Mouse (Mus musculus) 416B (cell line): ENCODE measurements around the gene Tfdp2.
A peak's percentile ranks its signal among the peaks of the same experiment; 100 is the strongest.

Source experiments
- DNase-seq: peaks from one replicate; pipeline ENCODE4 v3.0.0; 2011; ENCODE audit warnings: low read depth

Tfdp2 gene

DNA sequence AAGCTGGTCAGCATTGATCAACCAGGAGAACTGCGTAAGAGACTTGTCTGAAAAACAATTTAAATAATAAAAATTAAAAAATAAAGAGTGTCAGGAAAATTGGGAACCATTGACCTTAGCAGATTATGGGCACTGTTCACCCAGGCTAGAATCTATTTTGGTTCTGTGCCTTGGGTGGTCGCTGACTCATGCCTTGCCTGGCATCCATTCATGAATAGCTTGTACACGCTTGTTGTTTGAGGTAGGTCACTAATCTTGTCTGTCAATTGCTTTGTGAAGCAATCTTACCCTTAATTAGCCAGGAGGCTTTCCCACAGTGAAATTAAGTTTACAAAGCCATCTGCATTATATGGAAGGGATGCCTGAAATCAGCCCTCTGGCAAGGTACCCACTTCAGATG is 112.7 kb downstream of the Tfdp2 start:
- DNase-seq: no peak

- no peak for DNase-seq
Measured at GRCm38 (mm10) chr9:96312074-96312473, 116.0 kb downstream of the Tfdp2 start.

DNA sequence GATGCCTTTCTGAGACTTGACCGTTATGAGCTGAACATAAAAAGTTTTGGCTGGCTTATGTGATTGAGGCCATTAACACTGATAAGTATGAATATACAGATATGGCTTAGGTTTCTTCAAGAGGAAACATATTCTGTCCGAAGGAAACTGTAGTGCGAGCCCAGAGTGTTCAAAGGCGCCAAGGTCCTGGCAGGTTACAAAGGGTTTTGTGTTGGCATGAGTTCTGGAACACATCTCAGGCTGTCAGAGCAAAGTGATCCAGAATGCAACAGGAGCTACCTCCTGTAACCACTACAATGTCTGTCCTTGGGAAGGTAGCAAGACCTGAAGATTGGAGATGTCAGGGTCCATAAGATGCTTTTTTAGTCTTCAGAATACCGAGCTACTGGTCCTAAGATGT is 123.3 kb downstream of the Tfdp2 start:
- no peak for DNase-seq

- DNase-seq: no peak
Measured at GRCm38 (mm10) chr9:96320551-96320980, 124.5 kb downstream of the Tfdp2 start.

- no peak for DNase-seq
Measured at GRCm38 (mm10) chr9:96322411-96323152, 126.5 kb downstream of the Tfdp2 start.

GRCm38 (mm10) chr9:96324502-96324901 is 128.4 kb downstream of the Tfdp2 start:
- no peak for DNase-seq

DNA sequence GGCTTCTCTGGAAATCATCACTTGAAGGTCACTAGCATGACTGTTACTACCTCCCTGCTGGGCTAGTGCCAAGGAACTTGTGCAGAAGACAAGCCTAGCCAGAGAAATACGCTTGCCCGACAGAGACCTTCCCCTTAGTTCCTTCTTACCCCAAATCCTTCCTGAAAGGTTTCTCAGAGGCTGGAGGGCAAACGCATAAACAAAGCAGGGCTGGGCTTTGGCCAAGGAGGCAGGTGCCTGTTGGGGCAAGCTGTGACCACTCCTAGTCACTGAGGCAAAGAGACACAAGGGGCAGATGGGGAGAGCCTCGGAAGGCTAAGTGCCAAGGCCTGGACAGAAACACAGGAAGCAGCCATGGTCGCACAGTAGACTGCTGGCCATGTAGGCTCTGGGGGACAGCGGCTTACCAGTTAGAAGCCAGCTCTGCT is 130.4 kb downstream of the Tfdp2 start:
- peak; percentile 32 for DNase-seq

- no peak for DNase-seq
Measured at GRCm38 (mm10) chr9:96328226-96328625, 132.2 kb downstream of the Tfdp2 start.

DNA sequence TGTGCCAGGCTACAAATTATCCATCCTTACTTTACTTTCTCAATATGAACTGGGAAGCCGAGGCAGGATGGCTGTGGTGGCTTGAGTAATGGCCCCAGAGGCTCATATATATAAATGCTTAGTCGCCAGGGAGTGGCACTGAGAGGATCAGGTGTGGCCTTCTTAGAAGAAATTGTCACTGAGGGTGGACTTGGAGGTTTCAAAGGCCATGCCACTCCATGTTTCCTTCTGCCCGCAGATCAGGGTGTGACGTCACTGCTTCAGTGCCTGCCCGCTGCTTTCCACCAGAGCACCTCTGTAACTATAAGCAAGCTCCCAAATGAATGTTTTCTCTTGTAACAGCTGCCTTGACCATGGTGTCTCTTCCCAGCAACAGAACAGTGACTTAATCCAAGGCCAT is 135.1 kb downstream of the Tfdp2 start:
- no peak for DNase-seq

DNA sequence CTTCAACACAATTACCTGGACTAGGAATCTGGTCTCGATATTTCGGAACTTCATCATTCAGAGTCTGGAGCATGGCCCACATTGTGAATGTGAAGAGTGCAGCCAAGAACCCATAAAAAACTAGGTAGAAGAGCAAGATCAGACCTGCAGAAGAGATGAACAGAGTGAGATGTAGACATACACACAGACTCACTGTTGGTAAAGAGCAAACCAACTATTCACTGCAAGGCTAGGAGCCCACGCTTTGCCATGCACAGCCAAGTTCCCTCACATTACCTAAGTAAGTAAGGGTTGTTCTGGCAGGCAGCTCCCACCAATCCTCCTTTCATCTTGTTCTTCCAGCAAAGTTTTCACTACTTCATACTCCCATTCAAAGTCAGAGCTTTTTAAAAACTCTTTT is 149.7 kb downstream of the Tfdp2 start:
- no peak for DNase-seq

- DNase-seq: no peak
Measured at GRCm38 (mm10) chr9:96348885-96349284, 152.8 kb downstream of the Tfdp2 start.

DNA sequence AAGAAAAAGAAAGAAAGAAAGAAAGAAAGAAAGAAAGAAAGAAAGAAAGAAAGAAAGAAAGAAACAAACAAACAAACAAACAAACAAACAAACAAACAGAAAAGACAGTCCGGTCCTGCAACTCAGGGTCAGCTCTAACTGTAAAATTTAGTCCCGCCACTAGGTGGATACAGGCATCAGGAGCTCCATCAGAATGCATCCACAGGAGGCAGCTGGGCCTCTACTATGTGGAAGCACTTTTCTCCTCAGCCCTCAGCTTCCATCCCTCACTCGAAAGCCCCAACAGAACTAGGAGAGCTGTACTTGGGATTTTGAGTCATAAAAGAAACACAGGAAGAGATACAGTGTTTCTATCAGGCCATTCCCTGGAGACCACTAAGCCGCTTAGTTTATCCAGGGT is 153.9 kb downstream of the Tfdp2 start:
- peak; percentile 77 for DNase-seq

DNA sequence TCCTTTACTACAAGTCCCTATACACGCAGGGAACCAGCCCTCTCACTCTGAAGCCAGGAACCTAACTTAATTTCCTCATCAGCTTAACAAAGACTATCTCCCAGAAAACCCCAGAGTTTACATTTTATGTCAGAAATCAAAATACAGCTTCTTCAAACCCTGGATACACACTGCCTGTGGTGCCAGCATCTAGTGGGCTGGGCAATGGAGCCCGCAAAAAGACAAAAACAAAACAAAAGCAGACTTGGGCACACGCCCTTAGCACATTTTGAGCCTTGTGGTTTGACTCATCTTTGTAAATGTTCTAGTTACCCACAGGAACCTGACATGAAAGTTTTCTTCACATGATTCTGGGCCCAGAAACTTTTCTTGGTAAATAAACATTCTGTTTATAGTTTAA is 154.4 kb downstream of the Tfdp2 start:
- peak; percentile 47 for DNase-seq

GRCm38 (mm10) chr9:96351771-96352170 is 155.7 kb downstream of the Tfdp2 start:
- DNase-seq: peak; percentile 21

DNA sequence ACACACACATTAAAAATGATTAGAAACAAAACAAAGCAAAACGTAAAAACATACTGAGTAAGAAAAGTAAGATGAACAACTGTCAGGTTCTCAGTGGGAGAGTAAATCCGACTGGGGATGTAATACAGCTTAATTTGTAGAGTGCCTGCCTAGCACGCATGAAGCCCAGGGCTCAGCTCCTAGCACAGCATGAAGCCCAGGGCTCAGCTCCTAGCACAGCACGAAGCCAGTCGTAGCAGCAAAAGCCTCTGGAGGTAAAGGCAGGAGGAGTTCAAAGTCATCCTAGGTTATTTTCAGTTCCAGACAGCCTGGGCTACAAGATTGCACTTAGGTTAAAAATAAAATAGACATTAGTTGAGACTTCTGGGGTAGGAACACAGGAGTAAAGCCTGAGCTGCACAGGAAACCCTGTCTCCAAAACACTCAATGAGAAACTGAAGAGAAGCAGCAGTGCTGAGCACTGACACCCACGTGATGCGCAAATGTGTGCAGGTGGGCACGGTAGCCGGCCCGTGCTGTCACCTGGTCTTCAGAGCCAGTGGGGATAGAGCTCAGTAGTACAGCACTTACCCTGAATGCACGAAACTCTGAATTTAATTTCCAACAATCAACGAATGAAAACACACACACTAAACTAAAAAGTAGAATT is 157.2 kb downstream of the Tfdp2 start:
- no peak for DNase-seq

DNA sequence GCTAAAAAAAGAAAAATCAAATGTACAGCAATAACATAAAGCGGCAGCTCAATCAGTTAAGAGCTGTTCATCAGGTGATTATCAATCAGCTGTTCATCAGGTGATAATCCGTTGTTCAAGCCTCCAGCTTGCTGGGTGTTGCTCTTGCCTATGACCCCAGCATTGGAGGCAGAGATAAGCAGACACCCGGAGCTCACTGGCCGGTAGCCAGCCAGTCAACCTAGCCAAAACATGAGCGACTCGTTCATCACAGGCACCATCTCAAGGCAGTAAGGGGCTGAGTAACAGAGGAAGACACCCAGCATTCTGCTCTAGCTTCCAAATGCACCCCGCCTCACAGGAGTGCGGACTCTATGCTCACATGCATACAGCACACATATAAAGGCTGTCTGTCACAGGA is 157.7 kb downstream of the Tfdp2 start:
- DNase-seq: peak; percentile 81

- DNase-seq: no peak
Measured at GRCm38 (mm10) chr9:96360056-96360455, 164.0 kb downstream of the Tfdp2 start.

GRCm38 (mm10) chr9:96363581-96364140 is 167.6 kb downstream of the Tfdp2 start:
- DNase-seq: peak; percentile 54

GRCm38 (mm10) chr9:96364141-96364838 is 168.2 kb downstream of the Tfdp2 start, which contains the start of gene Atp1b3:
TSS of gene Atp1b3 (minus strand) at chr9:96364442.
- DNase-seq: peak; percentile 97

- DNase-seq: peak; percentile 54
Measured at GRCm38 (mm10) chr9:96365271-96365872, 169.3 kb downstream of the Tfdp2 start.

GRCm38 (mm10) chr9:96369654-96370384 is 173.7 kb downstream of the Tfdp2 start:
- peak; percentile 62 for DNase-seq
